Mouse (Mus musculus): ENCODE results near the gene 2410004B18Rik. TPM values are rescaled to one million over a fixed set of nuclear protein-coding genes. Genes with fewer than 3 reads are reported as not detected.
A peak's percentile ranks its signal among the peaks of the same experiment; 100 is the strongest.

2410004B18Rik gene
- total RNA-seq, 1 experiment, result 38.7 TPM

DNA sequence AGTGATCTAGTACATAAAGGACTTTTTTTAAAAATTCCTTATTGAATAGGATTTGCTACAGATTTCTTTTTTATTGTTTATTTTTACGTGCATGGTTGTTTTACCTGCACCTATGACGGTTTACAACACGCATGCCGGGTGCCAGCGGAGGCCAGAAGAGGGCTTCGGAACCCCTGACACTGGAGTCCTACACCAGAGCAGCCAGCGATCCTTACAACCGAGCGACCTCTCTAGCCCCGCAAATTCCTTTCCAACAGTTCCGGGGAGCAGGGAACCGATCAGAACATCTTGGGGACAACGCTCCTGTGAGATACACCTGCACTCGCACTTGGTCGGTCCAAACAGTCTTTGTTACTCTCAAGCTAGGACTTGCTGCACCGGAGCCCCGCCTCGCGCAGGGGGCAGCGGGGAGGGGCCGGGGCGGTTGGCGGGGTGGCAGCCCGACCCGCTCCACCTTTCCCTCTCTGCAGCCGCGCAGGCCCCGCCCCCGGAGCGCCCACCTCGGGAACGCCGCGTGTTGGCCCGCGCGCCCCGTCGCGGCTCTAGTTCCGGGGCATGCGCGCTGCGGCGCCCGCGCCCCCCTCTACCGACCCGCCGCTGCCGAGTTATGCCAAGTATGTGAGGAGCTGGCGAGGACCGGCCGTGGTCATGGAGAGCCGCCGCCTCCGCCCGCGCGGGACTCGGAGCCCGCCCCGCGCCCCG, 49.6 kb downstream of the 2410004B18Rik start, which contains the start of gene Syde2:
TSS of gene Syde2 (plus strand) at position 603 of the 702 bp plus-strand sequence.
- in situ Hi-C loops (cut with MboI; ENCODE audit: low sequenced_read_pairs in 2 of 2, unreplicated experiment in 2 of 2), result no loop called here
- H3K9ac ChIP-seq (ENCODE audit: insufficient read depth, low read depth, low read length, poor library complexity, severe bottlenecking), result peak within 1 kb of the TSS; percentile 87
- TF ChIP-seq ZNF384 (IDR thresholded peaks at IDR 0.05; ENCODE audit: low read depth, low read length), result no peak
- no peak for TF ChIP-seq HCFC1 (IDR thresholded peaks at IDR 0.05; ENCODE audit: borderline replicate concordance, insufficient read depth, low read length)
- no peak for TF ChIP-seq MAFK (IDR thresholded peaks at IDR 0.05; ENCODE audit: insufficient read depth, low read depth, low read length)
- TF ChIP-seq ZC3H11A (IDR thresholded peaks at IDR 0.05; ENCODE audit: borderline replicate concordance, low read depth, low read length), result no peak
- no peak for TF ChIP-seq CHD2 (IDR thresholded peaks at IDR 0.05; ENCODE audit: low read depth, low read length)
- peaks cover 5 to 6% of the 10 kb centered on the region in 2 experiments; a peak in 3 of 4 replicates for H3K4me1 ChIP-seq (ENCODE audit: control insufficient read depth in 2 of 2, insufficient read depth in 2 of 2, low read length in 2 of 2, poor library complexity in 1 of 2)
- peak; percentile 75 for DNase-seq (ENCODE audit: low read depth, low spot score)
- no peaks in the 10 kb centered on the region for H3K36me3 ChIP-seq (ENCODE audit: control insufficient read depth, insufficient read depth, low read length, poor library complexity, severe bottlenecking)
- peak within 1 kb of the TSS; percentile 48 for H3K27ac ChIP-seq (ENCODE audit: insufficient read depth, low read depth, low read length, poor library complexity, severe bottlenecking)
- no peaks in the 10 kb centered on the region for H3K9me3 ChIP-seq (ENCODE audit: control insufficient read depth, insufficient read depth, low read depth, low read length)
- H3K4me3 ChIP-seq (ENCODE audit: insufficient read depth in 1 of 2, low read depth in 1 of 2, low read length in 2 of 2, poor library complexity in 1 of 2, severe bottlenecking in 1 of 2), result peak within 1 kb of the TSS; percentile 65 to 91

DNA sequence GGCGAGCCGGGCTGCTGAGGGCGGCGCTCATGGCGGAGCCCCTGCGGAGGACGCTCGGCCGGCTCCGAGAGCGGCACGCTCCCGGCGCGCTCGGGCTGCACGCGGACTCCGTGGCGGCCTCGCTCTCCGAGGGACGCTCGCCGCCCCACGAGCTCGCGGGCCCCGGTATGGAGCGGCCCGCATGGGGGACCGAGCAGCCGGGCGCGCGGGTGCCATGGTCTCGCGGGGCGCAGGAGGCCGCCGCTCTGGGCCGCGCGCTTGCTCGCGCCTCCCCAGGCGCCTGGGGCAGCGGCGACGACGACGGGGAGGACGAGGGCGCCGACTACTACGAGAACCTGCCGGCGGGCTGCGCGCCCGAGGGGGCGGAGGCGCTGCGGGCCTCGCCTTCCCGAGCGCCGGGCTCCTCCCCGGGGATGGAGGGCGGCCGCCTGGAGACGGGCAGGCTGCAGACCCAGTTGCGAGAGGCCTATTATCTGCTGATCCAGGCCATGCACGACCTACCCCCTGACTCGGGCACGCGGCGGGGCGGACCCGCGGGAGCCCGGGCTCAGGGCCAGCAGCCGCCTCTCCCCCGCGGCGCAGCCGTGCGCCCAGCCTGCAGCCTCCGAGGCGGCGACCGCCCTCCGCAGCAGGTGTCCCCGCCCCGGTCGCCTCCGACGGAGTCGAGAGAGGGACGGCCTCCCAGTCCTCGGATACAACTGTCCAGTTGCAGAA, 50.3 kb downstream of the 2410004B18Rik start:
- H3K9ac ChIP-seq (ENCODE audit: insufficient read depth, low read depth, low read length, poor library complexity, severe bottlenecking), result peak overlapping the region; percentile 87
- DNase-seq (ENCODE audit: low read depth, low spot score), result no peak
- no peak for TF ChIP-seq HCFC1 (IDR thresholded peaks at IDR 0.05; ENCODE audit: borderline replicate concordance, insufficient read depth, low read length)
- no peak for TF ChIP-seq MAFK (IDR thresholded peaks at IDR 0.05; ENCODE audit: insufficient read depth, low read depth, low read length)
- no peak for TF ChIP-seq CHD2 (IDR thresholded peaks at IDR 0.05; ENCODE audit: low read depth, low read length)
- TF ChIP-seq ZC3H11A (IDR thresholded peaks at IDR 0.05; ENCODE audit: borderline replicate concordance, low read depth, low read length), result no peak
- no peak for TF ChIP-seq ZNF384 (IDR thresholded peaks at IDR 0.05; ENCODE audit: low read depth, low read length)
- in situ Hi-C loops (cut with MboI; ENCODE audit: low sequenced_read_pairs in 2 of 2, unreplicated experiment in 2 of 2), result no loop called here
- peak overlapping the region; percentile 65 to 91 for H3K4me3 ChIP-seq (ENCODE audit: insufficient read depth in 1 of 2, low read depth in 1 of 2, low read length in 2 of 2, poor library complexity in 1 of 2, severe bottlenecking in 1 of 2)
- peak overlapping the region; percentile 48 for H3K27ac ChIP-seq (ENCODE audit: insufficient read depth, low read depth, low read length, poor library complexity, severe bottlenecking)
- no peaks in the 10 kb centered on the region for H3K36me3 ChIP-seq (ENCODE audit: control insufficient read depth, insufficient read depth, low read length, poor library complexity, severe bottlenecking)
- H3K4me1 ChIP-seq (ENCODE audit: control insufficient read depth in 2 of 2, insufficient read depth in 2 of 2, low read length in 2 of 2, poor library complexity in 1 of 2), result peaks cover 5 to 6% of the 10 kb centered on the region in 2 experiments; a peak in 3 of 4 replicates
- H3K9me3 ChIP-seq (ENCODE audit: control insufficient read depth, insufficient read depth, low read depth, low read length), result no peaks in the 10 kb centered on the region

DNA sequence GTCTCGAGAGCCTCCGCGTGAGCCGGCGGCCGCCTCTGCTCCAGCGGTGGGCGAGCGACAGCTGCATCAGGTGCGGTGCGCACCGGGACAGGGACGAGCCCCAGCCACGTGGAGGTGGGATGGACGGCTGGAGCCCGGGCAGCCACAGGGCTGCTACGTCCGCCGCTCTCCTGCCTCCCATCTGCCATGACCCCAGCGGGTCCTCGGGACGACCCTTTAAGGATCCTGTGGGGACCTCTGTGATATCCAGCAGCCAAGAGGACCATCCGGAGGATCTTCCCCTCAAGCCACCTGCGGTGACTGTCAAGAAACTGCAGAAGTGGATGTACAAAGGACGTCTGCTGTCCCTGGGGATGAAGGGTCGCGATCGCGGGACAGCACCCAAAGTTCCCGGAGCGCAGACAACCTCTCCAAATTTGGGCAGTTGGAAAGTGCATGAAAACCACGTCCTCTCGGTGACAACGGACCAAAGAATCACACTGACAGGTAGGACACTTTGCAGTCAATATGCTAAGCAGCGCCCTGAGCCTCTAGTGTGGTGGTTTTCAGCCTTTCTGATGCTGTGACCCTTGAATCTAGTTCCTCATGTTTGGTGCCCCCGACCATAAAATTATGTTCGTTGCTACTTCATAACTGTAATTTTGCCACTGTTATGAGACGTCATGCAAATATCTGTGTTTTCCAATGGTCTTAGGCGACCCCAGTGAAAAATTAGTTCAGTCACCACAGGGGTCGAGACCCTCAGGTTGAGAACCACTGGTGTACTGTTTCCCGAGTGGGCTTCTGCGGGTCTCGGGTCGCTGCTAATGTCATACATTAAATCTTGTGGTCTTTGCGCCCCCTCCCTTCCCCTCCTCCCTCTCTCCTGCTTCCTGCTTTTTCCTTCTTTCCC, 51.1 kb downstream of the 2410004B18Rik start:
- Histone ChIP-seq H3K9me3 (ENCODE audit: control insufficient read depth, insufficient read depth, low read depth, low read length) (no peaks in the 10 kb centered on the region), H3K4me1 (ENCODE audit: control insufficient read depth in 2 of 2, insufficient read depth in 2 of 2, low read length in 2 of 2, poor library complexity in 1 of 2) (peaks cover 5 to 6% of the 10 kb centered on the region in 2 experiments; a peak in 3 of 4 replicates), H3K9ac (ENCODE audit: insufficient read depth, low read depth, low read length, poor library complexity, severe bottlenecking) (peak overlapping the region; percentile 87), H3K4me3 (ENCODE audit: insufficient read depth in 1 of 2, low read depth in 1 of 2, low read length in 2 of 2, poor library complexity in 1 of 2, severe bottlenecking in 1 of 2) (peak overlapping the region; percentile 65 to 91), H3K27ac (ENCODE audit: insufficient read depth, low read depth, low read length, poor library complexity, severe bottlenecking) (no peak overlapping the region), H3K36me3 (ENCODE audit: control insufficient read depth, insufficient read depth, low read length, poor library complexity, severe bottlenecking) (no peaks in the 10 kb centered on the region)
- no peak for DNase-seq (ENCODE audit: low read depth, low spot score)
- no peak for TF ChIP-seq MAFK (IDR thresholded peaks at IDR 0.05; ENCODE audit: insufficient read depth, low read depth, low read length)
- peak; percentile 76 for TF ChIP-seq CHD2 (IDR thresholded peaks at IDR 0.05; ENCODE audit: low read depth, low read length)
- in situ Hi-C loops (cut with MboI; ENCODE audit: low sequenced_read_pairs in 2 of 2, unreplicated experiment in 2 of 2), result no loop called here

DNA sequence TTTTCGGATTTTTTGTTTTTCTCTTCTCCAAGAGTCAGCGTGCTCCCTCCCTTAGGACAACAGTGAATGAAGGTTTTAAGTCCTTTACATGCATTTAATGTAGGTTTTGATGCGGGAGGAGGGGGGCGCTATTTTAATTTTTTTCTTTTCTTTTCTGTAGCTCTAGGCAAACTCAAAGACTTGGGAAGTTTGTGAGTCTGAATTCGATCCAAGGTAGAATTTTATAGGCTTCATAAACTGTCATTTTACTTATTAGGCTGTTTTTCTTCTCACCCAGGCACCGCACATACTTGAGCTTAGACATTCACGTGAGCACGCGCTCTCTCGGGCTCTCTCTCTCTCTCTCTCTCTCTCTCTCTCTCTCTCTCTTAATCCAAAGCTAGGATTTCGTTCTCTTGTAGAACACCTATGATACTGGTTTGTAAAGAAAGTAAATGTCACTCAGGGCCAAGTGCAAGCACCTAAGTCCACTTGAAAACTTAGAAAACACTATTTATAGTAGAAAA, 51.8 kb downstream of the 2410004B18Rik start:
- Histone ChIP-seq H3K4me1 (ENCODE audit: control insufficient read depth in 2 of 2, insufficient read depth in 2 of 2, low read length in 2 of 2, poor library complexity in 1 of 2) (peaks cover 5 to 6% of the 10 kb centered on the region in 2 experiments; a peak in 3 of 4 replicates), H3K27ac (ENCODE audit: insufficient read depth, low read depth, low read length, poor library complexity, severe bottlenecking) (no peak overlapping the region), H3K36me3 (ENCODE audit: control insufficient read depth, insufficient read depth, low read length, poor library complexity, severe bottlenecking) (no peaks in the 10 kb centered on the region), H3K9ac (ENCODE audit: insufficient read depth, low read depth, low read length, poor library complexity, severe bottlenecking) (no peak overlapping the region), H3K9me3 (ENCODE audit: control insufficient read depth, insufficient read depth, low read depth, low read length) (no peaks in the 10 kb centered on the region), H3K4me3 (ENCODE audit: insufficient read depth in 1 of 2, low read depth in 1 of 2, low read length in 2 of 2, poor library complexity in 1 of 2, severe bottlenecking in 1 of 2) (peak overlapping the region; percentile 65 to 91; a peak in 3 of 4 replicates)
- no peak for DNase-seq (ENCODE audit: low read depth, low spot score)
- in situ Hi-C loops (cut with MboI; ENCODE audit: low sequenced_read_pairs in 2 of 2, unreplicated experiment in 2 of 2), result no loop called here
- TF ChIP-seq MAFK (IDR thresholded peaks at IDR 0.05; ENCODE audit: insufficient read depth, low read depth, low read length) (no peak), HCFC1 (IDR thresholded peaks at IDR 0.05; ENCODE audit: borderline replicate concordance, insufficient read depth, low read length) (no peak), ZC3H11A (IDR thresholded peaks at IDR 0.05; ENCODE audit: borderline replicate concordance, low read depth, low read length) (no peak)

All from ES-E14 (cell line).